Mouse (Mus musculus) embryonic facial prominence, embryonic 11.5 days (tissue): ENCODE measurements around the gene Micu1. TPM values are rescaled to one million over a fixed set of nuclear protein-coding genes. Genes with fewer than 3 reads are reported as not detected.

Experiments
- ATAC-seq: fragments of 200-750 bp; cut with Nextera tagmentation; replicated peaks from 2 replicates; pipeline ENCODE4 v1.8.0; 2017; ENCODE audit warnings: low read depth; ENCODE audit not compliant: insufficient number of reproducible peaks, low FRiP score, low TSS enrichment
- DNase-seq: peaks from one replicate; pipeline ENCODE4 v3.0.0-alpha.2; 2015; ENCODE audit warnings: low spot score
- H3K27ac ChIP-seq: fragments of 300-500 bp; sonication (generic); replicated peaks from 2 replicates; pipeline ENCODE4 v1.5.1; 2014; ENCODE audit warnings: mild to moderate bottlenecking, low read depth, low read length, control low read depth
- H3K27me3 ChIP-seq: fragments of 300-500 bp; sonication (generic); 2 replicates; pipeline ENCODE4 v1.6.1; 2014; ENCODE audit warnings: mild to moderate bottlenecking, low read length, moderate library complexity, mixed read lengths; ENCODE audit not compliant: control insufficient read depth, insufficient read depth
- H3K36me3 ChIP-seq: fragments of 300-500 bp; sonication (generic); replicated peaks from 2 replicates; pipeline ENCODE4 v1.6.1; 2014; ENCODE audit warnings: low read depth, mild to moderate bottlenecking, low read length, moderate library complexity, mixed read lengths; ENCODE audit not compliant: control insufficient read depth, insufficient read depth
- H3K4me1 ChIP-seq: fragments of 300-500 bp; sonication (generic); 2 replicates; pipeline ENCODE4 v1.6.1; 2014; ENCODE audit warnings: low read length, mixed read lengths; ENCODE audit not compliant: control insufficient read depth, insufficient read depth
- H3K4me2 ChIP-seq: fragments of 300-500 bp; sonication (generic); 2 replicates; pipeline ENCODE4 v1.6.1; 2014; ENCODE audit warnings: low read depth, mild to moderate bottlenecking, control low read depth, low read length, moderate library complexity
- H3K4me3 ChIP-seq: fragments of 300-500 bp; sonication (generic); 2 replicates; pipeline ENCODE4 v1.5.1; 2014; ENCODE audit warnings: low read depth, low read length, control low read depth
- H3K9ac ChIP-seq: fragments of 300-500 bp; sonication (generic); replicated peaks from 2 replicates; pipeline ENCODE4 v1.6.1; 2014; ENCODE audit warnings: mild to moderate bottlenecking, control low read depth, low read length
- H3K9me3 ChIP-seq: fragments of 300-500 bp; sonication (generic); replicated peaks from 2 replicates; pipeline ENCODE4 v1.6.1; 2016; ENCODE audit warnings: mild to moderate bottlenecking, low read length, inconsistent platforms, mixed read lengths; ENCODE audit not compliant: control insufficient read depth
- WGBS: fragments of 180-500 bp; shearing (Covaris S2); extraction: QIAGEN DNeasy Blood & Tissue Kit; methylation state at CpG from one replicate; pipeline ENCODE4 v1.1.7; 2014; 5-methylcytosine and 5-hydroxymethylcytosine counted together
- polyA plus RNA-seq: library from polyadenylated mRNA; unstranded; fragments of >200 nt; fragmentation: Nextera tagmentation; extraction: Ambion mirVana; gene quantifications from 2 replicates; pipeline ENCODE4 v1.2.1, GENCODE M21; 2014

The Micu1 gene
- polyA plus RNA-seq, 1 experiment from 2014 or later, result 52.6 TPM

DNA sequence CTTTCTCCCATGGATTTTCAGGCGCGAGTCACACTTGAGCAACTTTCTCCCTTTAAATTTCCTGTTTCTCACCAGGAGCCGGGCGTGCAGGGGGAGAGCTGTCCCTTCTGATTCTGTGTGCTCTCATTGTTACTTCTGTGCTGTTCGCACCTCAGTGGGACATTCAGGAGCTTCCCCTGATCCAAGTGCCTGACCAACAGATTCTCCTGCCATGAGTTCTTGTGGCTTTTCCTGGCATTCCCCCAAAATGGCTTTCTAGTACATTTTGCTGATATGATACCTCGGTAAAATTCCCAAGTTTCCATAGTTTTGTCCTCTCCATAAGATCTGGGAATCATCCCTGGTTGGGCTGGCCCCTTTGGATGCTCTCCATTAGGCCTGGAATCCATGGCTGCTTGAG is 25.0 kb downstream of the Micu1 start:
- WGBS, result 57% methylated on average over 6 of the region's 6 CpGs
- Histone ChIP-seq H3K9ac (no peak overlapping the region), H3K4me2 (no peak overlapping the region), H3K27me3 (no peaks in the 10 kb centered on the region), H3K4me1 (no peaks in the 10 kb centered on the region), H3K4me3 (no peak overlapping the region), H3K9me3 (no peaks in the 10 kb centered on the region), H3K27ac (no peak overlapping the region), H3K36me3 (no peaks in the 10 kb centered on the region)
- no peak for DNase-seq
- no peak for ATAC-seq

DNA sequence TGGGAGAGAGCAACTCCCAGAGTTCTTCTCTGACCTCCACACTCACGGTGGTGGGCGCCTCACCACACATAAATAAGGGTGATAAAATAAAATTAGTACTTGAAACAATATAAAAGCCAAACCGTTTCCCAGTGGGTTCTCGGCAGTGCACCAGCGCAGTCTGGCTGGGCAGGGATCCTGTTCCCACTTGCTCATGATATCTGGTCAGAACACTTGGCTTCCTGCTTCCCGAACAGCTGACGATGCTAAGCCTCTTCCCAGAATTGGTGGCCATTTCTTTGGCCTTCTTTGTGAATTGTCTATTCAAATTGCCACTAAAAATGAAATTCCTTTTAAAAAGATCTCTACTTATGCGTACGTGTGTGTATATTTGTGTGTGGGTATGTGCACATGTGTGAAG is 27.0 kb downstream of the Micu1 start:
- H3K4me2 ChIP-seq, result no peak overlapping the region
- ATAC-seq, result no peak
- DNase-seq, result no peak
- H3K27me3 ChIP-seq, result no peaks in the 10 kb centered on the region
- H3K9ac ChIP-seq, result no peak overlapping the region
- WGBS, result 92% methylated on average over 9 of the region's 9 CpGs
- no peak overlapping the region for H3K27ac ChIP-seq
- H3K4me3 ChIP-seq, result no peak overlapping the region
- no peaks in the 10 kb centered on the region for H3K9me3 ChIP-seq
- no peaks in the 10 kb centered on the region for H3K36me3 ChIP-seq
- no peaks in the 10 kb centered on the region for H3K4me1 ChIP-seq

DNA sequence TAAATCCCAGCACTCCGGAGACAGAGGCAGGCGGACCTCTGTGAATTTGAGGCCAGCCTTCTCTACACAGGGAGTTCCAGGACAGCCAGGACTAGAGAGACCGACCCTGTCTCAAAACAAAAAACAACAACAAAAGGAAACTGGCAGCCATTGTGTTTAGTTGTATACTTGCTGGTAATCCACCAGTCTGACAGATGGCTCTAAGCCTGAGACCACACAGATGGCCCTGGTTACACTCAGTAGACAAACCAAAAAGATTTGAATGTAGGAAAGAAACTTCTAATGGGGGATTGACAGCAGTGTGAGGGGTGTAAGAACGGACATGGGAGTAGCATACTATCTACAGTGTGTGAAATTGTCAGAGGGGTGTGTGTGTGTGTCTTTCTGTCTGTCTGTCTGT is 27.6 kb downstream of the Micu1 start:
- 75% methylated on average over 4 of the region's 4 CpGs for WGBS
- Histone ChIP-seq H3K4me1 (no peaks in the 10 kb centered on the region), H3K9ac (no peak overlapping the region), H3K36me3 (no peaks in the 10 kb centered on the region), H3K27ac (no peak overlapping the region), H3K9me3 (no peaks in the 10 kb centered on the region), H3K4me3 (no peak overlapping the region), H3K4me2 (no peak overlapping the region), H3K27me3 (no peaks in the 10 kb centered on the region)
- DNase-seq, result no peak
- ATAC-seq, result no peak

DNA sequence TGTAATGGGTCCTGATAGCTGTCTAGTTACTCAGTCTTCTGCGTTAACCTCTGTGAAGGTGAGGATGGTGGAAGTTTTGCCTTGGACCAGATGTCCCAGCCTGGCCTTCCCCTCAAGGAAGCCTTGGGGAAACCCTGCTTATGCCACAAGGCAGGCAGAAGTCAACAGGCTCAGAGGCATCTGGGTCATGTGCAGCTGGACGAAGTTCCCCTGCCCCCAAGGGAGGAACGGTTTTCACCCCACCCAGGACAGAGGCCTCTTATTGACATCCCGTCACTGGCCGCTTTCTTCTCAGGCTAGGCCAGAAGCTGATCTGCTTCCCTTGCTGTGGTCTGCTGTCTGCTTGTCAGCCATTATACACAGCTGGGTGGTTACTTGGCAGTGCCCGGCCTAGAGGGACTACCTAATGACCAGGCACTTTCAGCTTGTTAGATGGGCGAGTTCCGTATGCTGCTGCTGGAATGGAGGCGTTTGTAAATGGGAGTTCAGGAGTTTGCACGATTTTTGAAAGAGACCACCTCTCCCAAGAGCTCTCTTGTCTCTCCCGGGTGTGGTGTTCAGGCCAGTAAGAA is 33.8 kb downstream of the Micu1 start:
- H3K4me3 ChIP-seq, result no peak overlapping the region
- no peaks in the 10 kb centered on the region; the same call in 1 of the 2 replicates for H3K36me3 ChIP-seq
- no peak overlapping the region for H3K4me2 ChIP-seq
- no peak overlapping the region for H3K27ac ChIP-seq
- DNase-seq, result no peak
- H3K27me3 ChIP-seq, result no peaks in the 10 kb centered on the region
- WGBS, result 75% methylated on average over 11 of the region's 11 CpGs
- H3K4me1 ChIP-seq, result no peaks in the 10 kb centered on the region
- no peak for ATAC-seq
- H3K9me3 ChIP-seq, result no peaks in the 10 kb centered on the region
- H3K9ac ChIP-seq, result no peak overlapping the region

DNA sequence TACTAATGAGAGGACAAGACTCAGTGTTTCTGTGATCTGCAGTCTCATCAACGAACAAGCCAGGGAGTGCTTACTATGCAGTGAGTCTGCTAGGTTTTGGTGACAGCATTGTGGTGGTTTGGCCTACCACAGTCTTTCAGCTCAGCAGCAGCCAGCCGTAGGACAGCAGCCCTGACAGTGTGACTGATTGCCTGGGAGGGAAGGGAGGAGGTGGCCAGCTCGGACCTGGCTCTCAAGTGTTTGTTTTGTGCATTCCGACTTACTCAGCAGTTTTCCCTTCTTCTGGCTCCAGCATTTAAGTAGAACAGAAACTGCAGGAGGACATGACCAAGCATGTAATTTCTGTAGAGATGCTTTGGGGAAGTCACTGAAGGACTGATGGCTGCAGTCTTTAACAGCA is 39.2 kb downstream of the Micu1 start:
- no peaks in the 10 kb centered on the region for H3K9me3 ChIP-seq
- H3K4me1 ChIP-seq, result no peaks in the 10 kb centered on the region
- no peak for ATAC-seq
- no peaks in the 10 kb centered on the region; the same call in 1 of the 2 replicates for H3K36me3 ChIP-seq
- no peaks in the 10 kb centered on the region for H3K27me3 ChIP-seq
- no peak overlapping the region for H3K4me3 ChIP-seq
- DNase-seq, result no peak
- H3K9ac ChIP-seq, result no peak overlapping the region
- H3K4me2 ChIP-seq, result no peak overlapping the region
- 62% methylated on average over 4 of the region's 4 CpGs for WGBS
- H3K27ac ChIP-seq, result no peak overlapping the region

DNA sequence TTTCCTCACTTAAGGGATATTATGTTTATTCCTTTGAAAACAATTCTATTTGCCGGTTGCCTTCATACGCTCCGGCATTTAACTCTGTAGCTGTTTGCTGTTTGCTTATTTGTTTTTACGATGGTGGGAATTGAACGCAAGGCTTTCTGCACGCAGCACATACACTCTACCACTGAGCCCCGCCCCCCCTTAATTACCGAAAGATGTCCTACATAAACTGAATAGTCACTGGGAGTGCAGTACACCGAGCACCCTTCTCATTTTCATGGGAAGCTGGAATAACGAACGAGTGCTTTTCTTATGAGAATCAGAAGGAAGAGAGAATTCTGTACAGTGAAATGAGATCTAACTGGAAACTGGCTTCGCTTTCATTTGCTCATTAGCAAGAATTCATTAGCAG is 41.1 kb downstream of the Micu1 start:
- Histone ChIP-seq H3K27me3 (no peaks in the 10 kb centered on the region), H3K4me2 (no peak overlapping the region), H3K4me3 (no peak overlapping the region), H3K9me3 (no peaks in the 10 kb centered on the region), H3K9ac (no peak overlapping the region), H3K4me1 (no peaks in the 10 kb centered on the region), H3K36me3 (no peaks in the 10 kb centered on the region; the same call in 1 of the 2 replicates), H3K27ac (no peak overlapping the region)
- WGBS, result 87% methylated on average over 12 of the region's 12 CpGs
- no peak for ATAC-seq
- DNase-seq, result no peak

DNA sequence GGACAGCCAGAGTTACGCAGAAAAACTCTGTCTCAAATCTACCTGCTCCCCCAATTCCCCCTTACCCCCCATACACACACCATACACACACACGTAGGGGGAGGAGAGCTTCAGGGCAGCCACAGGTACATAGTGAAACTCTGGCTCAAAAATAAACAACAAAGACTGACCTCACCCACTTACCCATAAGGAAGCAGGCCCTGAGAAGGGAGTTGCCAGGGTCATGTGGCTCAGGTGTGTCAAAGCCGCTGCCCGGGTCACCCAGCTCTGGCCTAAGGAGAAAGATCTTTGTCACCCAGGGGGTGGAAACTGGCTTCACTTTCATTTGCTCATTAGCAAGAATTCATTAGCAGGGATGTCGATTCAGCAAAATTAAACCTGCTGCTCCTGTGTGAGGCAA is 41.7 kb downstream of the Micu1 start:
- H3K27ac ChIP-seq, result no peak overlapping the region
- 93% methylated on average over 5 of the region's 5 CpGs for WGBS
- H3K27me3 ChIP-seq, result no peaks in the 10 kb centered on the region
- no peak for ATAC-seq
- DNase-seq, result no peak
- H3K4me1 ChIP-seq, result no peaks in the 10 kb centered on the region
- no peak overlapping the region for H3K4me3 ChIP-seq
- no peak overlapping the region for H3K4me2 ChIP-seq
- H3K36me3 ChIP-seq, result no peaks in the 10 kb centered on the region; the same call in 1 of the 2 replicates
- H3K9ac ChIP-seq, result no peak overlapping the region
- no peaks in the 10 kb centered on the region for H3K9me3 ChIP-seq

DNA sequence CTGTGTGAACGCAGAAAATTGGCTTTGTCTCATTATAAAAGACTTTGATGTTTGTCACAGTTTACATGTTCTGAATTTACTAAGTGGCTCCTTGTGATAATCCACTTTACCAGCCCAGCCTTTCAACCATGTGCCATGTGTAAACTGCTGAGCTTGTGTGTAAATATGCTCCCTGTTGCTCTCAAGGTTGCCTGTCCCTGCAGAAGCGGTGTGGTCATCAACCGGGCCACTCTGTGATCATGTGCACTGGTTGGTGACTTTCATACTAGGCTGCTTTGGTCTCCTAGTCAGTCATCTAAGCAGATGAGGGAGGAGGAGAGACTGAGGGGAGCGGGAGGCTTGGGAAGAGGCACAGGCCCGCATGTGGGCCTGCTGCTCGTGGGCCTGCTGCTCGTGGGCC is 45.1 kb downstream of the Micu1 start:
- Histone ChIP-seq H3K36me3 (no peaks in the 10 kb centered on the region), H3K4me1 (no peaks in the 10 kb centered on the region), H3K4me2 (no peak overlapping the region), H3K9ac (no peak overlapping the region), H3K9me3 (no peaks in the 10 kb centered on the region), H3K27me3 (no peaks in the 10 kb centered on the region), H3K27ac (no peak overlapping the region), H3K4me3 (no peak overlapping the region)
- no peak for DNase-seq
- no peak for ATAC-seq
- 89% methylated on average over 7 of the region's 7 CpGs for WGBS
